Mouse (Mus musculus) intestine, postnatal 0 days (tissue): ENCODE measurements around the gene R3hdm2. TPM values are rescaled to one million over a fixed set of nuclear protein-coding genes. Genes with fewer than 3 reads are reported as not detected.

Experiments
- ATAC-seq: fragments of 200-750 bp; cut with Nextera tagmentation; 2 replicates; pipeline ENCODE4 v1.8.0; 2017; ENCODE audit warnings: mild to moderate bottlenecking, moderate TSS enrichment, moderate library complexity
- H3K27ac ChIP-seq: fragments of 300-500 bp; sonication (generic); 2 replicates; pipeline ENCODE4 v1.5.1; 2014; ENCODE audit warnings: mild to moderate bottlenecking, low read depth, low read length, moderate library complexity
- H3K27me3 ChIP-seq: fragments of 300-500 bp; sonication (generic); replicated peaks from 2 replicates; pipeline ENCODE4 v1.6.1; 2014; ENCODE audit warnings: low read length, mixed read lengths; ENCODE audit not compliant: control insufficient read depth, insufficient read depth
- H3K36me3 ChIP-seq: fragments of 300-500 bp; sonication (generic); 2 replicates; pipeline ENCODE4 v1.6.1; 2014; ENCODE audit warnings: mild to moderate bottlenecking, moderate library complexity; ENCODE audit not compliant: control insufficient read depth, insufficient read depth
- H3K4me1 ChIP-seq: fragments of 300-500 bp; sonication (generic); replicated peaks from 2 replicates; pipeline ENCODE4 v1.6.1; 2014; ENCODE audit warnings: antibody characterized with exemption, low read length, mixed read lengths; ENCODE audit not compliant: control insufficient read depth, insufficient read depth
- H3K4me2 ChIP-seq: fragments of 300-500 bp; sonication (generic); replicated peaks from 2 replicates; pipeline ENCODE4 v1.6.1; 2014; ENCODE audit warnings: low read depth, mild to moderate bottlenecking, moderate library complexity
- H3K4me3 ChIP-seq: fragments of 300-500 bp; sonication (generic); 2 replicates; pipeline ENCODE4 v1.5.1; 2014; ENCODE audit warnings: low read depth, low read length
- H3K9ac ChIP-seq: fragments of 300-500 bp; sonication (generic); 2 replicates; pipeline ENCODE4 v1.6.1; 2014; ENCODE audit warnings: mild to moderate bottlenecking, low read depth, low read length
- H3K9me3 ChIP-seq: fragments of 300-500 bp; sonication (generic); 2 replicates; pipeline ENCODE4 v1.6.1; 2016; ENCODE audit warnings: mixed run types; ENCODE audit not compliant: control insufficient read depth
- CTCF ChIP-seq: sonication (generic); IDR thresholded peaks from 2 replicates; pipeline ENCODE4 v1.5.1; 2016; ENCODE audit warnings: low read depth, mild to moderate bottlenecking, control low read depth, antibody characterized with exemption, moderate library complexity
- WGBS: fragments of 180-500 bp; shearing (Covaris S2); extraction: QIAGEN DNeasy Blood & Tissue Kit; methylation state at CpG from one replicate; pipeline ENCODE4 v1.1.7; 2014; 5-methylcytosine and 5-hydroxymethylcytosine counted together
- polyA plus RNA-seq: library from polyadenylated mRNA; unstranded; fragments of >200 nt; fragmentation: Nextera tagmentation; extraction: Ambion mirVana; gene quantifications from 2 replicates; pipeline ENCODE4 v1.2.1, GENCODE M21; 2015

The R3hdm2 gene
- polyA plus RNA-seq, 1 experiment from 2014 or later = 19.4 TPM

GRCm38 (mm10) chr10:127338930-127339682 lies 41.0 kb upstream of the R3hdm2 start:
- H3K4me2 ChIP-seq = peak overlapping the region; percentile 80
- H3K36me3 ChIP-seq = no peaks in the 10 kb centered on the region
- peaks cover 6% of the 10 kb centered on the region; the same call in 1 of the 2 replicates for H3K4me1 ChIP-seq
- peak; percentile 70 for ATAC-seq
- peak overlapping the region; percentile 78 for H3K27ac ChIP-seq
- H3K4me3 ChIP-seq = peak overlapping the region; percentile 50
- H3K9me3 ChIP-seq = no peaks in the 10 kb centered on the region
- H3K9ac ChIP-seq = peak overlapping the region; percentile 28
- WGBS = under 1% methylated on average over 29 of the region's 31 CpGs
- peak; percentile 95 for TF ChIP-seq CTCF
- H3K27me3 ChIP-seq = peaks cover 22% of the 10 kb centered on the region; the same call in 1 of the 2 replicates

- Histone ChIP-seq H3K9ac (peak overlapping the region; percentile 28), H3K4me3 (peak overlapping the region; percentile 50), H3K9me3 (no peaks in the 10 kb centered on the region), H3K4me2 (peak overlapping the region; percentile 80), H3K36me3 (no peaks in the 10 kb centered on the region), H3K27ac (peak overlapping the region; percentile 78), H3K4me1 (peaks cover 6% of the 10 kb centered on the region; the same call in 1 of the 2 replicates), H3K27me3 (peaks cover 22% of the 10 kb centered on the region; the same call in 1 of the 2 replicates)
- ATAC-seq = peak; percentile 5; the same call in 1 of the 2 replicates
- WGBS = 2% methylated on average over 39 of the region's 42 CpGs
- TF ChIP-seq CTCF = no peak
These were observed 40.2 kb upstream of the R3hdm2 start for GRCm38 (mm10) chr10:127339683-127340576.

GRCm38 (mm10) chr10:127340577-127341359 lies 39.4 kb upstream of the R3hdm2 start:
- H3K27ac ChIP-seq = peak overlapping the region; percentile 78
- H3K9ac ChIP-seq = peak overlapping the region; percentile 28; the same call in 1 of the 2 replicates
- 0 out of 2 replicates have a peak, but pooled peaks have one; percentile 12 for TF ChIP-seq CTCF
- peaks cover 6% of the 10 kb centered on the region; the same call in 1 of the 2 replicates for H3K4me1 ChIP-seq
- H3K27me3 ChIP-seq = peaks cover 22% of the 10 kb centered on the region; the same call in 1 of the 2 replicates
- 3% methylated on average over 27 of the region's 27 CpGs for WGBS
- peak overlapping the region; percentile 80 for H3K4me2 ChIP-seq
- peak overlapping the region; percentile 50 for H3K4me3 ChIP-seq
- H3K9me3 ChIP-seq = no peaks in the 10 kb centered on the region
- no peak for ATAC-seq
- no peaks in the 10 kb centered on the region for H3K36me3 ChIP-seq

- H3K9ac ChIP-seq = peak overlapping the region; percentile 28; the same call in 1 of the 2 replicates
These were observed 38.8 kb upstream of the R3hdm2 start for GRCm38 (mm10) chr10:127341360-127341690.

GRCm38 (mm10) chr10:127341891-127342639 lies 38.1 kb upstream of the R3hdm2 start, which contains the start of gene Gli1:
Gene Gli1 (minus strand): TSS chr10:127341974.
- WGBS = under 1% methylated on average over 29 of the region's 29 CpGs
- TF ChIP-seq CTCF = peak; percentile 89
- ATAC-seq = peak; percentile 26

More at GRCm38 (mm10) chr10:127341360-127341690, 38.8 kb upstream of the R3hdm2 start:
- no peak for ATAC-seq
- Histone ChIP-seq H3K27me3 (peaks cover 22% of the 10 kb centered on the region; the same call in 1 of the 2 replicates), H3K4me1 (peaks cover 6% of the 10 kb centered on the region; the same call in 1 of the 2 replicates), H3K4me2 (peak overlapping the region; percentile 80), H3K4me3 (peak overlapping the region; percentile 50), H3K27ac (peak overlapping the region; percentile 78), H3K9me3 (no peaks in the 10 kb centered on the region), H3K36me3 (no peaks in the 10 kb centered on the region)
- no peak for TF ChIP-seq CTCF
- WGBS = 2% methylated on average over 10 of the region's 11 CpGs

More at GRCm38 (mm10) chr10:127341891-127342639, 38.1 kb upstream of the R3hdm2 start, which contains the start of gene Gli1:
- H3K4me1 ChIP-seq = peaks cover 6% of the 10 kb centered on the region; the same call in 1 of the 2 replicates
- peaks cover 22% of the 10 kb centered on the region; the same call in 1 of the 2 replicates for H3K27me3 ChIP-seq
- H3K36me3 ChIP-seq = no peaks in the 10 kb centered on the region
- peak within 1 kb of the TSS; percentile 78 for H3K27ac ChIP-seq
- peak within 1 kb of the TSS; percentile 28; the same call in 1 of the 2 replicates for H3K9ac ChIP-seq
- no peaks in the 10 kb centered on the region for H3K9me3 ChIP-seq
- H3K4me2 ChIP-seq = peak within 1 kb of the TSS; percentile 80
- peak within 1 kb of the TSS; percentile 50 for H3K4me3 ChIP-seq
